Mouse (Mus musculus) thymus, adult 2 months (tissue): ENCODE data around the gene Dnaja4.

Experiments used
- CTCF ChIP-seq: fragments of 200-500 bp; IDR thresholded peaks from 2 replicates; pipeline ENCODE4 v1.5.1; 2012; ENCODE audit warnings: mild to moderate bottlenecking, control low read depth, low read length, moderate library complexity, borderline replicate concordance; ENCODE audit not compliant: control insufficient read depth, poor library complexity, insufficient read depth; ENCODE audit errors: extremely low read depth
- POLR2A ChIP-seq: fragments of 200-500 bp; IDR thresholded peaks from 2 replicates; pipeline ENCODE4 v1.6.1; 2012; ENCODE audit warnings: mild to moderate bottlenecking, low read length, control low read depth, moderate library complexity; ENCODE audit not compliant: control insufficient read depth, poor library complexity, insufficient read depth; ENCODE audit errors: extremely low read depth

DNA sequence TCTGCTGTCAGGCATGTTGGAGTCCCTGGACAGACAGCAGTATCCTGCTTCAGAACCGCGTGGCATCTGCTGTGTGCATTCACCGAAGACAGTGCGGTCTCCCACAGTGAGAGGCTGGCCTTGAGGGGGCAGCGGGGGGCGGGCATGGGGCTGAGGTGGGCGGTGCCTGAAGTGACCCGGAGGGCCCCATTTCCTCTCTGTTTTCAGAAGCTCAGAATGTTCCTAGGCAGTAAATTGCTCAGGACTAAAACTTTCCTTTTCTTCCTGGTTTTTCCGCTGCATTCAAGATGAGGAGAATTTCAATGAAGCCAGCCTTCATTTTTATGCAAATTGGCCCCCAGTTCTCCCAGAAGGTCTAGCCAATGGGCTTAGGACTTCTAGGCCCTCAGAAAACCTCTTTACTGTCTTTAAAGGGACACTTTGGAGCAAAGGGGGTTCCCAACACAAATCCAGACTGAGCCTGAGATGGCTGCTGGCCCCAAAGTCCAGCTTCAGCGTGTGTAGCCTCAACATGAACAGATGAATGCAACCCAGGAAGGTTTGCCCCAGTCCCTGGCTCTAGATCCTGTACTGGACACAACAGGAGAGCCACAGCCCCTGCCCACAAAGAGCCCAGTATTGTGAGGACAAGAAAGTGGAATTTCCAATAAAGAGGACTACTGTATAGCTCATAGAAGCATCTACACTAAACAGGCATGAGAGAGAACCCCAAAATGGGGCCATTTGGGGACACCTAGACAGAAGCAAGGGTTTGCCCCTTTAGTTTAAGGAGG is 36.9 kb upstream of the Dnaja4 start, which contains the start of gene Acsbg1:
- TF ChIP-seq POLR2A (no peak), CTCF (no peak)
